Mouse (Mus musculus) limb, embryonic 15.5 days (tissue): ENCODE measurements around the gene Zfp420. TPM values are rescaled to one million over a fixed set of nuclear protein-coding genes. Genes with fewer than 3 reads are reported as not detected.

Experiments used
- microRNA-seq: library from miRNA; unstranded; fragments of <30 nt; microRNA quantifications from one replicate; pipeline ENCODE4, GENCODE M21; 2016
- polyA plus RNA-seq: library from polyadenylated mRNA; unstranded; fragments of >200 nt; fragmentation: Nextera tagmentation; extraction: Ambion mirVana; gene quantifications from 2 replicates; pipeline ENCODE4 v1.2.1, GENCODE M21; 2015

The Zfp420 gene
- polyA plus RNA-seq, 1 experiment from 2014 or later: 7.6 TPM

Small RNA genes lying within 50 kb of the gene (microRNA-seq; reads per million reads assigned to microRNA genes)
- not detected for gene Mir7668

Other genes starting within 250 kb of the Zfp420 start
- not detected in 2 replicates for gene Catsperg2, start 132.9 kb upstream of the Zfp420 start, polyA plus RNA-seq
- gene Zfp84, start 91.4 kb upstream of the Zfp420 start, polyA plus RNA-seq: 14.0 and 15.4 TPM in 2 replicates
- gene Zfp30, start 76.0 kb upstream of the Zfp420 start, polyA plus RNA-seq: 8.9 and 9.1 TPM in 2 replicates
- gene Zfp790, start 43.9 kb upstream of the Zfp420 start, polyA plus RNA-seq: 14.2 and 14.3 TPM in 2 replicates
- 4.8 and 5.6 TPM in 2 replicates for gene Zfp940, start 6.3 kb upstream of the Zfp420 start, polyA plus RNA-seq
- 12.4 and 12.7 TPM in 2 replicates for gene Zfp27, start 46.6 kb downstream of the Zfp420 start, polyA plus RNA-seq
- 5.9 and 7.0 TPM in 2 replicates for gene Zfp383, start 48.2 kb downstream of the Zfp420 start, polyA plus RNA-seq
- 11.5 and 11.6 TPM in 2 replicates for gene Zfp74, start 94.1 kb downstream of the Zfp420 start, polyA plus RNA-seq
- gene Zfp568, start 124.0 kb downstream of the Zfp420 start, polyA plus RNA-seq: 17.9 and 27.5 TPM in 2 replicates
- 5.7 and 6.1 TPM in 2 replicates for gene Zfp14, start 191.4 kb downstream of the Zfp420 start, polyA plus RNA-seq
- gene Zfp82, start 212.9 kb downstream of the Zfp420 start, polyA plus RNA-seq: 8.2 and 8.3 TPM in 2 replicates
- gene Gm26920, start 230.4 kb downstream of the Zfp420 start, polyA plus RNA-seq: 1.1 and 2.3 TPM in 2 replicates
- 9.5 and 12.7 TPM in 2 replicates for gene Zfp566, start 230.5 kb downstream of the Zfp420 start, polyA plus RNA-seq
- gene Zfp260, start 234.8 kb downstream of the Zfp420 start, polyA plus RNA-seq: 132 and 137 TPM in 2 replicates